Mouse (Mus musculus): Measurements from ENCODE around the gene Zbtb42.

The Zbtb42 gene

DNA sequence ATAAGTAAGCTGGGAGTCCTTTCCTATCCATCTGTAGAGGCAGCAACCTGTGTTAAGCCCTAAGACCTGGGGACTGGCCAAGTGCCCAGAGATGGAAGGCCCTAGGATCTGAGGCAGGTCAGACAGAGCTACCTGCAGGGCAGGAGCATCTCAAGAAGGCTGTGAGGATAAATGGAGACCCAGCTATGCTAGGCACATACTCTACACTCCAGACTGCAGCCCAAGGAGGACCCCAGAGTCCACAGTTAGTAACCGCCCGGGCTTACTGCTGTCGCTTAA, 17.4 kb upstream of the Zbtb42 start:
- DNase-seq (ENCODE audit: low spot score in 2 of 2), result no peak

DNA sequence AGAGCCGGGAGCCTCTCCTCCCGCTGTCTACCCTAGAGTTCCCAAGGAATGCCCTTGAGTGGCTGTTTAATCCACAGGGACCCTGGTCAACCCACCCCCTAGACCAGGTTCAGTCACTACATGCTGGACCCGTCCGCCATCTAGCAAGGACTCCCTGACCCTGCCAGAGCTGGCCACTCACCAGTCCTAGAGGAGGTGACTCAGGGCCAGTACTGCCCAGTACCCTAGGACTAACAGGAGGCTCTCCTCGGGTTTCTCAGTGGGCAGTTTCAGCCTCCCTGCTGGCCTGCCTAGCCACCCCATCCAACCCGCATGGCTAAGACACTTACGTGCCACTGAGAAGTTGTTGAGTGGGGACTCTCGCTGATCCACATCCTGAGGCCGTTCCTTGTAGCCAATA, 16.8 kb upstream of the Zbtb42 start:
- DNase-seq (ENCODE audit: low spot score in 2 of 2), result no peak

DNA sequence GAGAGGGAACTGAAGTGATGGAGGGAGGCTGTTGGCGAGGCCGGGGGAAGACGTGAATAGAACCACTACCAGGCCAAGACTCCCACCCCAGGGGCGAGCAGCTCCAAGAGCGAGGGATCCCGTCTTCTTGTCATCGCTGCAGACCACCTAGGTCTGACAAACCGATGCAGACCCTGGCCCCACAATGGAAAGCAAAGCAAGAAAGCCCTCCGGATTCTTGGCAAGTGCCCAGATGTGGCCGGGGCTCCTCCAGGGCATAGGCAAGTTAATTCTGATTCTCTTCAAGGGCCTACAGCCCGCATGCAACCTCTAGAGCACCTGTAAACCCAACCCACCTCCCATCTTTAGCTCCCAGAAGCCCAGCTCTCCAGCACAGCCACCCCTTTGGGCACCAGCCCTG, 15.3 kb upstream of the Zbtb42 start:
- DNase-seq (ENCODE audit: low spot score in 2 of 2), result no peak

DNA sequence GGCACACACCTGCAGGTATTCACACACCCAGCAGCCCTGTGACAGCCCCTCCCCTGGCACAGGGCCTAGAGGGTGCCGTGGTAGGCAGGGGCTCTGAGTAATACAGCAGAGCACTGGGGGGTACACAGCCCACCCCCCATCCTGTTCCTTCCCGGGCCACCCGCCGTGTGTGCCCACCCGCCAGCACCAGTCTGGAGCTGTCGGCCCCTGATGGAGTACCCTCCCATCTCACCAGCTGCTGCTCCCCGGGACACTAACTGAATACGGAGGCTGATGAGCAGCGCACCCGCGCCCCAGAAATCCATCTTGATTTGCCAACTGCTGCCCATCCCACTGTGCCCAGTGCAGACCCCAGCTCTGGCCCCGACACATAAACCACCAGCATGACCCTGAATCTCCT, 14.9 kb upstream of the Zbtb42 start:
- no peak for DNase-seq (ENCODE audit: low spot score in 2 of 2)

DNA sequence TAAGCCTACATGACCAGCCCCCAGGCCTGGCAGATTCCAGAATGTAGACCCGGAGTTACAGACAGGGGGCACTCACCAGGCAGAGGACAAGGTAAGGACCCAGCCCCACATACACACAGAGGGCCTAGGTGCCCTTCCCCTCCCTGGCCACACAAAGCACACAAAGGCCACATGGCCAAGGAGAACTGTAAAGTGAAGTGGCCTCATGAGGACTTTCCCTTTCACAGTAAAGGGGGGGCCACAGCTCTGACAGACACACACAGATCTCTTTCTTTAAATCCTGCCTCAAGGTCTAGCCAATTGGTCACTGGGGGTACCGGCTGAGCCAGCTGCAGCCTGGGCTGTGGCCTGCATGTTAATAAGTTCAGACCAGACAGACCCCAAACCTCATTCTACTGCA, 14.5 kb upstream of the Zbtb42 start:
- no peak for DNase-seq (ENCODE audit: low spot score in 2 of 2)

DNA sequence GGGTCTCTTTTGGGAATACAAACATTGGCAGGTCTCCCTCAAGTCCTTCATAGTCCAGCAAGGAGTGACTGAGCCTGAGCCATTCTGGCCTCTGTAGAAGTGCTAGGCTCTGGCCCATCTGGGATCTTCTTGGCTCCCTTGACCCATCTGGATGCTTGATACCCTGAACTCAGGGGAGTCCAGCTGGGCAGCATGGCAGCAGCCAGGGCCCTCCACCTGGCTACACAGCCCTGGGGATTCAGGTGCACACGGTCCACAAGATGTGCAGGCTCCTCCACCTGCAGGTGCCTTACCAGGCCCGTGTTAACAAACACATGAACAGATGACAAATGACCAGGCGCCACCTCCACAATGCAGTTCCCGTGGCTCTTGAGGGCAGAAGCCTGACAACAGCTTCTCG, 14.0 kb upstream of the Zbtb42 start:
- no peak for DNase-seq (ENCODE audit: low spot score in 2 of 2)

DNA sequence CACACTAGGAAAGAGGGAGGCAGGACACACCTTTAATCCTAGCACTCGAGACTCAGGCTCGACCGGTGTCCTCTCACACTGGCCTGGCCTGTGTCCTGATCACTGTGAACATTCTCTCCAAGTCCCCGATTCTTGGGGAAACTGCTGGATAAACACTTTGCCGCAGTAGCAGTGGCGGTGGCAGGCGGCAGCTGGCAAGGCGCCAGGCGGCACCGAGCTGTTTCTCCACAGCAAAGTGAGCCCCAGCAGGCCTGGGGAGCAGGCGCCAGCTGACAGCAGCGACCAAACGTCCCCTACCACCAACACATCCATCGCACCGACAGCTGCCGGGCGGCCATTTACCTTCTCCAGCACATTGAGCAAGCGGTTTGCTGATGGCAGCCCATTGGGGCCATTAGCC, 13.2 kb upstream of the Zbtb42 start:
- peak; percentile 56 to 71 for DNase-seq (ENCODE audit: low spot score in 2 of 2)

DNA sequence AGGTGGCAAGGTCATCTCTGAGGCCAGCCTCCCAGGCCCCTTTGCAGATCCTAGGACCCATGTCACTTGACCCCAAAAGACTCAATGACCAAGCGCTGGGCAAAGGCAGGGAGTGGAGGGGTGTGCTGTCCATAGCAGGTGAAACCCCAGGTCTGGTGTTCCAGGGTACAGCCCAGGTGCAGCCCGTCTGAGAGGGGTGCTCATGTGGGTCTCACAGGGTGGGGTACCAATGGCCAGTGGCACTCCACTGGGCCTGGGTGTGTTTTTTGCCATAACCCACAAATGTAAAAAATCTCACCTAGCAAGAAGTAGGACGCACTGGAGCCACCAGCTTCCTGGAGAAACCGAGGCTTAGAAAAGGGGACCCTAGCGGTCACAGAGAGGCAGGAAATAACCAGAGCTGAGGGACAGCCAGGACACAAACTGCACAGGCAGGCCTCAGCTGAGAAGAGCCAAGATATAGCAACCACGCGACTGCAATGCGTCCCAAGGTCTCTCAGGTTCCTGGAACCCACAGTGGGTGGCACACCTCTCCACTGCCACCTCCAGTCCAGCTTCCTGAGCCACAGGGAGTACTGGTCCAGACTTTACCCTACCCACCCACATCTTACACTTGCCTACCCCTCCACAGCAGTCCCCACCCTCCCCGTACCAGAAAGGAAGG, 12.6 kb upstream of the Zbtb42 start:
- DNase-seq (ENCODE audit: low spot score in 2 of 2), result no peak

DNA sequence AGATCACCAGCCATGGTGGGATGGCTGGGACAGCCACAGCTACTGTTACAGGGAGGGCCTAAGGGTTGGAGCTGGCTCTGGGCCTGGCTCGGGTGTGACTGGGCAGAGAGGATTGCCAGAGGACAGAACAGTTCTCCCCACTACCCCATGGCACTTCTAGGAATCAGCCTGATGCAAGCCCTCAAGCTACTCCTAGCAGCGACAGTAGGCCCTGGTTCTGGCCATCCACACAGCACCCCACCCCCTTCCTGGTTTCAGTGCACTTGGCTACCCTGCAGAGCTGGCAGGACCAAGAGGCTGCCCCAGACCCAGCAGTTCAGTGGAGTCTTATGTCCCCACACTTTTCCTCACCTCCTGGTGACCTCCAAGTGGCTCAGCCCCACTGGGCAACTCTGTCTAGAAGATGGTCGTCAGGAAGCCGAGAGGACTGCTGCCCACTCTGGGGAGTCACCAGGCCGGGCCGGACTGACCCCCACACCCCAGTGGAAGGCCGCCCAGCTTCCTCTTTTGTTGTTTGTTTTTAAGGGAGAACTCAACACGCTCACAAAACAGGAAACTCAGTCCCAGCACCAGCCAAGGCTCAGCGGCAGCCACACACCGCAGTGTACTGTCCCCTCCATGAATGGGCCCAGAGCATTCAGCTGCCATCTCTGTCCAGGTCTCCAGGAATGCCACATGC, 10.9 kb upstream of the Zbtb42 start:
- DNase-seq (ENCODE audit: low spot score in 2 of 2), result no peak

DNA sequence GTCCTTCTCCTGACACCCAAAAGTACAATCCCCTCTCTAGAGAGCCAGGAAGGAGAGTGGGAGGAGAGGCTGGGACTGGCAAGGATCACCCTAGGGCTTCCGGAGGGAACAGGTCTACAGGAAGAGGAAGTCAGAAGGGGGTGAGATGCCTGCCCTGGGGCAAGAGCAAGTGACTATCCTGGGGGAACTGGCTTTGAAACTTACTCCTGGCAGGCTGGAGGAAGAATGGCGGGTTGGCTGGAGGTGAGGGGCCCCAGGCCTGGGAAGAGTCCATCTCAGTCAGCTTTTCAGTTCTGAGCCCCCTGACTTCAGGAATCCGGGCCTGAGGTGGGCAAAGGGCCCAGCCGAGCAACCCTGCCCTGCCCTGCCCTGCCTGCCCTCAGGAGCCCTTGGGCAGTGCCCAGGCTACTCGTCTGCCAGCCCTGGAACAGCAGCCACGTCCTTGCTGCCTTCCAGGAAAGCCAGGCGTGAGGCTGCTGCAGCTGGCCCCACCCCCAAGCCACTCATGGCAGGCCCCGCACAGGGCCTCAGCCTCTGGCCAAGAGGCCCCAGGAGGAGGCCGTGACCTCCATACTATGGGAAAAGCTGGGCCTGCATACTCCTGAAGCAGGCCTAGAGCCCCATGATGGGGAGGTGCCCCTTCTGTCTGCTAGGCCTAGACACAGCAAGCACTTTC, 7.8 kb upstream of the Zbtb42 start:
- no peak for DNase-seq (ENCODE audit: low spot score in 2 of 2)

DNA sequence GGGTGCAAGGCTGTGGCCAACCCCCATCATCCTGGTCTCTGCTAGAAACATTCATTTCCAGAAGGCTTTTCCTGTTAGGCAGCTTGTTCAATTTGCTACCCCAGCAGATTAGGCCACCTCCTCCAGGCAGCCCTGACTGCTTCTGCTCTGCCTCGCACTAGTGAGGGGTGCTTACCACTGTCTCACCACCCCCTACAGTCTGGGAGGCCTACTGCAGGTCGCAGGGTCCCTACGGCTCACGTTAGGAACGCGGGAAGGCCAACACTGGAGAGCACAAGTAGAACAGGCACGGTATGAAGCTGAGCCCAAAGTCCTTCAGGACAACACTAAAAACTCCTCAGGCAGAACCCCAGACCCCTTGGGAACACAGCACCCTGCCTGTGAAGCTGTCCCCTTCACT, 6.7 kb upstream of the Zbtb42 start:
- DNase-seq (ENCODE audit: low spot score in 2 of 2), result no peak

DNA sequence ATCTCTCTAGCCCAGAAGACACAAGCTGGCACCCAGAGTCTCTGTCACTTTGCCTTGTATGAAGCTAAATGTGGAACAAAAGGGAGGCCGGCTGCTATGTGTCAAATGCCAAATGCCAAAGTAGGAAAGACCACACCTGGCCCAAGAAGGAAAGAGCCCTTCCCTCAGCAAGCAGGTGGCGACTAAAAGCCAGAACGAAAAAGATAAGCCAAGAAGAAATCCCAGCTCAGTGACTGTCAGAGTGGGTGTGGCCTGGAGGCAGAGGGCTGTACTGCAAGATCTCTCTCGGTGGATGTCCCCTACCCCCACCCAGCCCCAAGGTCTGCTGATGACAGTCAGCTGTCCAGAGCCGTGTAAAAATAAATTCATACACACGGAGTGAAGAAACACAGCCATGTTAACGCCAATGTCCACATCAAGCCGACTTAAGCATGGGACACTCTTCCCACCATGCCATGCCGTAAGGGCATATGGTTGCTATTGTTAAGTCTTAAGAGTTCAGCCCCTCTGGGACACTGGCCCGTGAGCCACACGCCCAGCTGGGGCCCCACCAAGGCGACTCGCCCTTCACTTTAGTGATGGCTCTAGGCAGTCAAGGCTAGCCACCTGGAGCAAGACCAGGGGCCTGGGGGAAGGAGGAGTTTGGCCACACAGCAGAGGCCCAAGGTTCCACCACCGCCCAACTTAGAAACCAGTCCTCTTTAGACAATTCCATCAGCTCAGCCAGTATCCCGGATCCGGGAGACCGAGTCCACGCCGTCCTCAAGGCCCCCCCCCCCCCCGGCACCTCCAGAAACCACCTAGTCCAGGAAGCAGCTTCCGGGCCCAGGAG, 5.7 kb upstream of the Zbtb42 start:
- no peak for DNase-seq (ENCODE audit: low spot score in 2 of 2)

DNA sequence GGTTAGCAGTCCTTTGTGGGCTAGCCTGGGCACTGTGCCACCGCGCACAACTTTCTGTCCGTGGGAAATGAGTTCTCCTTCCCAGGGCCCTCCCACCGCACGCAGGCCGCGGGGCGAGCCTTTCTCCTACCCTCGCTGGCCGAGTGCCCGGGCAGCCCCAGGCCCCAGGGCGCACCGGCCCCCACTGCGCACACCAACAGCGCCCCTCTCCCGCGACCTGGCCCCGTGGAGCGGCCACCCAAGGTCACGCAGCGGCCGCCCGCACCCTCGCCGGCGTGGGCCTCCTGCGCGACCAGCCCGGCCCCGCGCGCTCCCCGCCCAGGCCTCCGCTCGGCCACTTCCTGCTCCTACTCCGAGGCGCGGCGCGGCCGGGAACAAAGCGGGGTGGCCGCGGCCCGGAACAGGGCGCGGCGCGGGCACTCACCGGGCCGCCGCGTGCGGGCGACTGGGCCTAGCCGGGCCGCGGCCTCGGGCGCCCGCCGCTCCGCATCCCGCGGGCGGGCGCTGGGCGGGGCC, 5.0 kb upstream of the Zbtb42 start:
- no peak for DNase-seq (ENCODE audit: low spot score in 2 of 2)

DNA sequence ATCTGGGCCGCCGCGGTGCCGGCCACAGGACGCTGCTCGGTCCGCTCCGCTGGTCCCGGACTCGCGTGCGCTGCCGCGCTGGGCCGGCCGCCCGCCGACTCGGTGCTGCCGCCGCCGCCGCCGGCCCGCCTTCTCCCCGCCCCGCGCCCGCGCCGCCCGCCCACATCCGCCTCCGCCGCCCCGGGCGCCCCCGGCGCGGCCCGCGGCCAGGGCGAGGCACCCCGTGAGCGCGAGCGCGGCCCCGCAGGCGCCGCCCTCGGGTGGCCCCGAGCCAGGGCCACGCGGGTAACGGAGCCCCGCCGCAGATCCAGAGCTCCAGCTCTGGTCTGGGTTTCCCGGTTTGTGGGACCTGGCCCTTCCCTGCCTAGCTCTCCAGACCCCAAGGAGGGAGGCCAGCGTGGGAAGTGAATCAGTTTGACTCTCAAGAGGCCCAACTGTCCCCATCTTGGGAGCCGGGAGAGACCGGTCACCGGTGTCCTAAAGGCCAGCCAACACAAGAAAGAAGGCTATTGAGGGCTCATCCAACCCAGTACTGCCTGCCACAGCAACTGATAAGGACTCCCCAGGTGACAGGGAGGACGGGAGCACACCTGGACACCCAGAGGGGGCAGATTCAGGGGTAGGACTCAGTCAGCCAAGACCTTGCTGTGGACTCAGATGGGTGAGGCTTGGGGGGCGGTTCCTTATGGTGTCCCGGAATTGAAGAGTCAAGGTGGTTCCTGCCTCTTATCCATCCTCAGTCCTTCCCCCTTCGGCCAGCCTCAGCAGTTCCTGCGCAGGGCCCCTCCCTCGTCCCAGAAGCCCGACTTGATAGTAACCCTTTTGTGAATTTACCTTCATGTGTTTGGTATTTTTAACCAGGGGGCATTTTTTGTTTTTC, 4.3 kb upstream of the Zbtb42 start, which contains the start of gene Akt1:
TSS of gene Akt1 (minus strand) at position 753 of the 880 bp plus-strand sequence.
- no peak for DNase-seq (ENCODE audit: low spot score in 2 of 2)

DNA sequence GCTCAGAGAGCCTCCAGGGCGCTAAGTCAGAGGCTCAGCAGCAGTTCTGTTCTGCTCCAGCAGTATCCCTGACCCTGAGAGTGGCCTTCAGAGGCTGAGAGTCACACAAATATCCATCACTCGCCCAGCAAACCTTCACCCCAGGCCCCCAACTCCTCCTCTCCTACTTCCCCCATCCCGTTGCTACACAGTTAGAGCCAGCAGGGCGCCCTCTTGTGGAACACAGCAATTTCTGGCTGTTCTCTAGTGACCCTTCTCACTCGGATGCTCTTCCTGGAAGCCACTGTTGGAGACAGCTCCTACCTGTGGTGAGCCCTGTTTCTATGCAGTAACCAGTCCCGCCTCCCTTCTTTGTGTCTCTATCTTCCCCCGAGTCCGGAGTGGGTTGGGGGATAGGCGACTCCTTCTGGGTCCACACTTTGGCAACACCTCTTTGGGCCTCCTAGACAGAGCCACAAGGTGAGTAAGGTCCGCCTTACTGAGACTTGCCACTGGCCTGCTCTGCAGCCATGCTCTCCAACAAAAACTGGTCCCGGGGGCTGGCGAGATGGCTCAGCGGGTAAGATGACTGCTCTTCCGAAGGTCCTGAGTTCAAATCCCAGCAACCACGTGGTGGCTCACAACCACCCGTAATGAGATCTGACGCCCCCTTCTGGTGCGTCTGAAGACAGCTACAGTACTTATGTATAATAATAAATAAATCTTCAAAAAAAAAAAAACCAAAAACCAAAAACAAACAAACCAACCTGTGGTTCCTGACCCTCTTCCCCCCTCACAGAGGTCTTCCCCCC, 3.2 kb upstream of the Zbtb42 start:
- peak; percentile 64 to 70 for DNase-seq (ENCODE audit: low spot score in 2 of 2)

DNA sequence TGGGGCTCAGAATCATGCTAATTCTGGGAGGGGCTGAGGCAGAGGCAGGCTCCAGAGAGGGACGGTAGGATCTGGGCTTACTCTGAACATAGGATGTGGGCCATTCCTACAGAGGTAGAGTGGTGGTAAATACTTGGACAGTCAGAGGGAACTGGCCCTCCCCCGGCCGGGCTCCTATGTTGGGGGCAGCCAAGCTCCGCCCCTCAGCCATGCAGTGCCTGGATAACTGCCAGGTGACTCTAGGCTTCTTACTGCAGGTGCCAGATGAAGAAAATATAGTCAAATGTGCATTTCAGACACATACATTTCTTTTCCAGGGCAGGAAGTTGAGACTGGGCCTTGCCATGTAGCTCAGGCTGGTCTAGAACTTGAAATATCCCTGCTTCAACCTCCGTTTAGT, 1.6 kb upstream of the Zbtb42 start:
- no peak for DNase-seq (ENCODE audit: low spot score in 2 of 2)

DNA sequence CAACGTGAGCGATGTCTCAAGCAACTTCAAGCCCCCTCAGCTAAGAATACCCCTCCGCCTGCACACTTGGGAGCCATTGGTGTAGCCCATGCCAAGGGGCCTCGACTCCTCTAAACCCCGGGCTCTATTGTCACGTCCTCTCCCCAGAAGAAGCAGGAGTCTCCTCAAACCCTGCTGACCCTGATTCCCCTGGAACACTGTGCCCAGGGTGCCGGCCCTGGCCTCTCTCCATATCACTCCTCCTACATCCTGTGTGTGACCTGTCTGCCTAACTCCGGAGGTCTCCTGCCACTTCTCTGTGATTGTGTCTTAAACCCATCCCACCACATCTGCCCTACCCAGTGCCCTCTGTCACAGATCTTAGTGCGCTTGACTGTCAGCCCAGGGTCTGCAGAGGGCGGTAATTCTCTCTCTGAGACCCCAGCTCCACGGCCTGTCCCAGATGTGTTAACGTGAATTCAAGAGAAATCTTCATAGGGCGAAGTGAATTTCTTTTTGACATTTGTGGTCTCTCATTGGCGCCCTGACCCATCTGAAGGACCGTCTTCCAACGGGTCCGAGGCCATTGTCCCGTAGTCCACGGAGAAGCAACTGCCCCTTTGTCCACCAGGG, 579 bp upstream of the Zbtb42 start:
- DNase-seq (ENCODE audit: low spot score in 2 of 2), result no peak

DNA sequence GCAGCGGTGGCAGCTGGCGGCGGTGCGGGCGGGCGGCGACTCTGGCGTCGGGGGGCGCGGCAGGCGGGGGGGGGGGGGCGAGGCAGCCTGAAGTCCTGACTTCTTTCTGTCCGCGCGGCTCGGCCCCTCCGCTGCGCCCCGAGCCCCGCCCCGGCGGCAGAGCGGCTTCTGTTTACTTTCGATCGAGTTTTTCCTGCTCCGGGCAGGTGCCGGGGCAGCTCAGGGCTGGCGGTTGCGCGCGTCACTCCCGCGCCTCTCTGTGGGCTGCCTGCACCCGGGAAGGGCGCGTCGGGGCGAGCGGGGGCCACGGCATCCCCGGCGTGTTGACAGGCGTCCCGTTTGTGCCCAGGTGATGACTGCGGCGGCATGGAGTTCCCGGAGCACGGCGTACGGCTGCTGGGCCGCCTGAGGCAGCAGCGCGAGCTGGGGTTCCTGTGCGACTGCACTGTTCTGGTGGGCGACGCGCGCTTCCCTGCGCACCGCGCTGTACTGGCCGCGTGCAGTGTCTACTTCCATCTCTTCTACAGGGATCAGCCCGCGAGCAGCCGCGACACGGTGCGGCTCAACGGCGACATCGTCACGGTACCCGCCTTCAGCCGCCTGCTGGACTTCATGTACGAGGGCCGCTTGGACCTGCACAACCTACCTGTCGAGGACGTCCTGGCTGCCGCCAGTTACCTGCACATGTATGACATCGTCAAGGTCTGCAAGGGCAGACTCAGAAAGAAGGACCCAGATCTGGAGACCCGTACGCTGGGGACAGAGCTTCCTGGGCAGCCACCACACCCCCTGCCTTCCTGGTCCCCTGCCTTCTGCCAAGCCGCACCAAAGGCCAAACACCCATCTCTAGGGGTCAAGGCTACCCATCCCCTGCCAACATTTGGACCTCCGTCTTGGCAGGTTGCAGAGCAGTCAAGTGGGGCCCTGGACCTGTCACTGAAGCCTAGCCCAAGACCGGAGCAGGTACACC, 684 bp downstream of the Zbtb42 start:
- no peak for DNase-seq (ENCODE audit: low spot score in 2 of 2)

DNA sequence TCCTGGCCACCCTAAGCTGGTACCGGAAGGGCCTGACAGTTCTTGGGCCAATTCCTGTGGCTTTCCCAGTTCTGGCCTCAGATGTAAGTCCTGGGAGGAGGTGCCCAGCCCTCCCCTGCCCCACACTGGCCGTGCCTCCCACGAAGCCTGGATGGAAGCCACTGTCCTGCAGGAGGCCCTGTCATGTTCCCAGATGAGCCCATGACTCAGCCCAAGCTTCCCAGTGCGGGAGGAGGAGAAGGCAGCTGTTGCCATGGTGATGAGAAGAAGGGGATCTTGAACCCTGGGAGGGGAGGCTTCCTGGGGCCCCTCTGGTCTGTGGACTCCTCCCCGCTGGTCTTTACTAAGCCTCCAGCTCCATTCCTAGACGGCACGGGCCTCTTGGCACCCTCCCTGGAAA, 4.7 kb downstream of the Zbtb42 start:
- DNase-seq (ENCODE audit: low spot score in 2 of 2), result no peak
